Mouse (Mus musculus) urinary bladder, postnatal 4 days (tissue): ENCODE results near the gene Tmem30b.
"Not testable (repeated sequence)": the region's sequence is repeated elsewhere in the genome, so short reads cannot be mapped to it uniquely, and the experiment has no call there.

ENCODE experiments used
- DNase-seq, 2 experiments: peaks; one replicate each; pipeline ENCODE4 v3.0.0; 2021 to 2022; ENCODE audit warnings: low spot score in 2 of 2

Gene Tmem30b

DNA sequence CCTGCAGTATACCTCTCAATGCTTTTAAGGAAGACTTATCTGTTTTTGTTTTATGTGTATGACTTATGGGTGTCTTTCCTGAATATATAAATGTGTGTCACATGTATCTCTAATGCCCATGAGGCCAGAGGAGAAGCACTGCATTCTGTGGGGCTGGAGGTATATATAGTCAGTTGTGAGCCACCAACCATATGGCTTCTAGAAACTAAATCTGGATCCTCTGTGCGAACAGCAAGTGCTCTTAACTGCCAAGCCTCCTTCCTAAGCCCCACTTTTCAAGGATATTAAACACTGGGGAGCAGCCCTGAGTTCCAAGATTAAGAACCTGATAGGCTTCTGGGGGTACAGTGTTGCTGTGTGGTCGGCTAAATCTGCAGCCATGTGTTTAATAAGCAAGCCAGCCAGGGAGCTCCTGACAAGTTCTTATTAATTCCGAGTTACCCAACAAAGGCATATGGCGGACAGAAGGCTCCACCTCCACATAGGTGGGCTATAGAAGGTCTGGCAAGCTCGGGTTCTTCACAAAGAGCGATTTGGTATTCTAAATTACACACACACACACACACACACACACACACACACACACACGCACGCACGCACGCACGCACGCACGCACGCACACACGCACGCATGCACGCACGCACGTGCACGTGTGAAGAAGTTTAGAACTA is 12.5 kb upstream of the Tmem30b start:
- DNase-seq, result no peak

DNA sequence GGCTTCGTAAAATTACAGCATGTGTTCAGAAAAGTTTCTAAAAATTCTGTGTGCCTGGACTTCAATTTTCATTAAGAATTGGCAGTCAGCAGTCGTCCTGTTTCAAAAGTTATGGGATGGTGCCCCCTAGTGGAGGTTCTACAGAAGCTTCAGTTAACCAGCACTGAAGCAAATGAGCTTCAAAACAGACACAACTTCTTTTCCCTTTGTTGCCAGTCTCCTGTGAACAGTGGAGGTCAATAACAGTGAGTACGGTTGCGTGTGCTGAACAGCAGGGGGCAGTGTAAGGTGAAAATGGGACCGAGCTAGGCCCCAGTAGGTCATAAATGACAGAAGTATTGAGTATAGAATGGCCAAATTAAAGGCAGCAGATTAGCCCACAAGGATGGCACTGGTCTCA is 8.0 kb upstream of the Tmem30b start:
- DNase-seq, result no peak

DNA sequence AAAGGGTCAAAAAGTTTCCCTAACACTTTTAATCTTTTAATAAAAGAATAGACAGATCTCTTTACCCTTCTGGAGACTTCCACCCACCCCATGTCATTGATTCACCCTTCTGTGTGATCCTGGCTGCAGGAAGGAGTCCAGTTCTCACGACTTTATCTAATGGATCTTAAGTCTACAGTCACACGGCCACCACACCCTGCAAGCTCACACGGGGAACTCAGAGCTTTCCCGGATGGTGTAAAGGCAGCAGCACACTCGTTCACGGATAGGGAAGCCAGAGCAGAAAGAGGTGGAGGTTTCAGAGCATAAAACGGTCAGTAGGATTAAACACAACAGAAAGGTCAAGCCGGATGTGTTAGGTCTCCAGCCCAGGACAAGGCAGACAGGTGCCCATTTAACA is 2.1 kb upstream of the Tmem30b start:
- no peak for DNase-seq

GRCm38 (mm10) chr12:73547646-73548045 is 1.5 kb upstream of the Tmem30b start:
- DNase-seq, result no peak

- peak in 1 of 2 experiments; percentile 42 for DNase-seq
Measured at GRCm38 (mm10) chr12:73545672-73546085, 513 bp downstream of the Tmem30b start.

DNA sequence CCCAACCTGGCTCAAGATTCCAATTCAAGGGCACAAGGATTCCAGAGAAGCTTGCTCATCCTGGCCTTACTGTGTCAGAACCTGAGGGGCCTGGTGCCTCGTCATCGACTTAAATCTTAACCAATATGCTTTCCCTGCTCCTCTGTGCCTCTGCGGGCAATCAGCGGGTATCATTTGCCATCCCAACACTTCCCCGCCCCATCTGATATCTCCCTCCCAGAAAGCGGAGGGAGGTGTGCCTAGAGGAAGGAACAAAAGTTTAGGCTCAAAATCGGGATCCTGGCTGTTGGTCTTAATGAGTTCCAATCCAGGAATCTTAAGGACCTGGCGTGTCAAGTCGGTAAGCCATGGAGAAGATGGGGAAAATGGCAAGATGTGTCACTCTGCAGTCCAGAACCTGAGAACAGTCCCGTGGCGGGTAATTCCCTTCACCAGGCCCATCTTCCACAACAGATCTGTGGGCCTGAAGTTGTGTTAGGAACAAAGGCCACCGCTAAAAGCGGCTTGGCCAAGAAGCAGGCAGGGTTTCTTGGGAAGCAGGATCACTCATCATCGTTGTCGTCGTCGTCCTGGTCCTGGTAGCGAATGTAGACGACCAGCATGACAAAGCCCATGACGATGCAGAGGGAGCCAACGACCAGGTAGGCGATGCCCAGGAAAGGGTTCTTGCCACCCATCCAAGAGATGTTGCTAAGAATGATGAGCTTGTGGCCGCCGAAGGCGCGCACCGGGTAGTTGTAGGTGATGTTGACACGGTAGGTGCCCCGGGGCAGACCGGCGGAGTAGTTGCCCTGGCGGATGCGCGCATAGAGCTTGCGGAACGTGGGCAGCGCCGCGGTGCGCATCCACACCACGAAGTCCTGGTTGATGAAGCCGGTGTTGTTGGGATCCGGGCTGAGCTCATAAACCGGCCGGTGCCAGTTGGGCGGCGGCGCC is 1.2 kb downstream of the Tmem30b start:
- no peak for DNase-seq

- DNase-seq, result no peak
Measured at GRCm38 (mm10) chr12:73543191-73543590, 3.0 kb downstream of the Tmem30b start.

- DNase-seq, result no peak
Measured at GRCm38 (mm10) chr12:73540402-73540801, 5.8 kb downstream of the Tmem30b start.

DNA sequence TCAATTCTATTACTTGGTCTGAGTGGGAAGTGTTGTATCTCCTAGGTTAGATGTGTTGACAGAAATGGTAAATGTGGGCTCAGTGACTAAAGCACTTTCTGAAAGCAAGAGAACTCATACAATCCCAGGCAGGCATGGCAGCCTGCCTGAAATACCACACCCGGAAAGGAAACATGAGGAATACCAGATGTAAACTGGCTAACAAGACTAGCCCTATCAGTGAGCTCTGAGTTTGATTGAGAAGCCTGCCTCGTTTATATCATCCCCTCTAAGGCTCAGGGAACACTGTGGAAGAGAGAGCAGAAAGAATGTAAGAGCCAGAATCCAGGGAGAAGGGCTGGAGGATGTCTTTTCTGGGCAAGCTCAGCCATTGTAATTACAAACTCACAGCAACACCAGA is 7.0 kb downstream of the Tmem30b start:
- DNase-seq, result no peak

DNA sequence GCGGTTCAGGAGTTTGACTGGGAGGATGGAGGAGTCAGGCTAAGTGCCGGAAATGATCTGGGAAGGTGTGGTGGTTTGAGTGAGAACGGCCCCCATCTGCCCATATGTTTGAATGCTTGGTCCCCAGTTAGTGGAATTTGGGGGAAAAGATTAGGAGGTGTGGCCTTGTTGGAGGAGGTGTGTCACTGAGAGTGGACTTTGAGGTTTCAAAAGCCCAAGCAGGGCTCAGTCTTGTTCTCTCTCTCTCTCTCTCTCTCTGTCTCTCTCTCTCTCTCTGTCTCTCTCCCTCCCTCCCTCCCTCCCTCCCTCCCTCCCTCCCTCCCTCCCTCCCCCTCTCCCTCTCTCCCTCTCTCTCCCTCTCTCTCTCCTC is 8.1 kb downstream of the Tmem30b start:
- DNase-seq, result not testable (repeated sequence)

DNA sequence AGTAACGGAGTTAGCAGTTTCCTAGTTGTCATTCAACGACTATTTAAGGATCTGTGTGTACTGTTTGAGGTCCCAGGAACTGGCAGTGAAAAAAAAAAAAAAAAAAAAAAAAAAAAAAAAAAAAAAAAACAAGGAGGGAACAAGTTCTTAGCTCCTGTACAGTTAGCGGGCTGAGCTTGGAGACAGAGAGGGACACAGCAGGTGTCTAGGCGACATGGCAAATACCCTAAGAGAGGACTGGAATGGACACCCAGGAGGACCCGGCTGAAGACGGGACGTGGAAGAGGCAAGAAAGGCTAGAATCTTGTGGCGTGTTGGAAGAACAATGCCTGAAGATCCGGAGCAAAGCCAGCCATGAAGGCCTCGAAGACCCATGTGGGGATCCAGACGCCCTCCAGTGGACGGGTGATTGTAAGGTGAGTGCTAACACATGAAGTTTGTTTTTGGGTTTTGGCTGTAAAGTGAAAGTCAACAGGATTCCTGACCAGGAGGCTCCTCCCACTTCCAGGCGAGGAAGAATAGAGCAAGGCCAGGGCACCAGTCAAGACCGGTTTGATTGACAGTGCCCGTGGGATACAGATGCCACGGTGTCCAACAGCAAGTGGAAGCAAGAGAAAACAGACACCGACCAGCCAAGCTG is 8.6 kb downstream of the Tmem30b start:
- DNase-seq, result peak in 1 of 2 experiments; percentile 31

GRCm38 (mm10) chr12:73534591-73534990 is 11.6 kb downstream of the Tmem30b start:
- no peak for DNase-seq

DNA sequence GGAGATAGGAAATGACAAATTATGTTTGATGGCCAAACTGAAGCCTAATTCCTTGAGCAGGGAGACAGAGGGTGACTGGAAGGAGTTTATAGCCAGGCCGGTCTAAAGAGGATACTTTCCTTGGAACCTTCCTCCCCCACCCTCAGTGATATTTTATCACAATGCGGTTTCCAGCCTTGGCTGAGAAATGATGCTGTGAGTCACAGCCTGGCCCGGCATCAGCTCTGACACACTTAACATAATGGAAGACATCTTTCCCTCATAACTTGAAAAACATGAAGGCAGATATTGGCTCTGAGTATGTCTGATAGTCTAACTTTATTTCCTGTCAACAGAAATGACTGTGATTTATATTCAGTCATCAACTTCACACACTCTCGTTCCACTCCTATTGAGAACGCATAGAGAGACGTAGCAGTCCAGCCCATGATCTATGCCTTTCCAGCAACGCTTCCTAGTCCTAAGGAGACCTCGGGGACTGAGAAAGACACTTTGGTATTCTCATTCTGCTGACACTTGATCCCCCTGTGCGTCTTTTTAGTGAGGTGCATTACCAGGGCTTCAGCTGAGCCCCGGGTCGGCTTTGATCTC is 14.2 kb downstream of the Tmem30b start:
- DNase-seq, result no peak

GRCm38 (mm10) chr12:73529590-73529989 is 16.6 kb downstream of the Tmem30b start:
- no peak for DNase-seq

GRCm38 (mm10) chr12:73529131-73529530 is 17.1 kb downstream of the Tmem30b start:
- no peak for DNase-seq

GRCm38 (mm10) chr12:73528142-73528541 is 18.1 kb downstream of the Tmem30b start:
- DNase-seq, result not testable (repeated sequence)

DNA sequence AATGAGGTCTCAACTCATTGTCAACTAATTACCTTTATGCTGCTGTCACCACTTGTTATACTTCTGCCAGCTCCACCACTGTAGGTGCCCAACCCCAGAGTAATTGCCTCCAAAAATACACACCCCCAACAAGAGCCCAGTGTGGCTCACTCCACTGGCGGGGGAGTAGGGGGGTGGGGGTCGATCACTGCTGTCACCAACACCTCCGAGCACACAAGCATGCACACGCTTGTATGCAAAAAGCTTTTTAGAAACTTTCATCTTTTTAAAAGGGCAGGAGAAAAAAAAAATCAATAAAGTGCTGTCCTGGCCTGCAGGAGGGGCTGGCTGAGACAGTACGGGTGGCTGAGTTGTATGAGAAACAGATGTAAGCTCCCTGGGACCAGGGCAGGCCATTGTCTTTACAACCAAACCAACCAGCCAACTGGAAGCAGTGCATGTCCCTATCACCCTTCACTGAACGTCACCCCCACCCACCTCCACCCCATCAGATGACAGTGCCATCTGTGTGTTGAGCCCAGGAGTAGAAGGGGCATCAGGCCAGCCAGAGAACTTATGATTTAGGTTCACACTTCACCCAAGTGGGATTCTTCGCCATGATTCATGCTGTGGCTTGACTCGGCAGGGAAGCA is 20.8 kb downstream of the Tmem30b start:
- no peak for DNase-seq

DNA sequence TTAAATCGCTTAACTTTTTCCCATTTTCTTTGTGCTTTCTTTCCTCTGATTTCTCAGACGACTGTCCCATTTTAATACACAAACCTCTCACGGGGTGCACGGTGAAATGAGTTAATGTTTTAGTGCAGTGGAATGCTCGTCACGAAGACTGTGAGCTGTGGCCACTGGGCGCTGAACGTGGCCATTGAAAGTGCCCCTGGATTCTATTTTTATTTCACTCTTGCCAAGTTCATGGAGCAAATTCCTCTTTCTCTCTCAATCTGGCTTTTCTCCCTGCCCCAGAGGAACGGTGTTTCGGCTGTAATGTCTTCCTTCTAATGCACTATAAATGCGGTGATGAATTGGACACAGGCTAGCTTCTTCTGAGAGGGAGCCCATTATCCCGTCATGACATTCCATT is 23.1 kb downstream of the Tmem30b start:
- DNase-seq, result no peak

- DNase-seq, result no peak
Measured at GRCm38 (mm10) chr12:73521944-73522343, 24.2 kb downstream of the Tmem30b start.

DNA sequence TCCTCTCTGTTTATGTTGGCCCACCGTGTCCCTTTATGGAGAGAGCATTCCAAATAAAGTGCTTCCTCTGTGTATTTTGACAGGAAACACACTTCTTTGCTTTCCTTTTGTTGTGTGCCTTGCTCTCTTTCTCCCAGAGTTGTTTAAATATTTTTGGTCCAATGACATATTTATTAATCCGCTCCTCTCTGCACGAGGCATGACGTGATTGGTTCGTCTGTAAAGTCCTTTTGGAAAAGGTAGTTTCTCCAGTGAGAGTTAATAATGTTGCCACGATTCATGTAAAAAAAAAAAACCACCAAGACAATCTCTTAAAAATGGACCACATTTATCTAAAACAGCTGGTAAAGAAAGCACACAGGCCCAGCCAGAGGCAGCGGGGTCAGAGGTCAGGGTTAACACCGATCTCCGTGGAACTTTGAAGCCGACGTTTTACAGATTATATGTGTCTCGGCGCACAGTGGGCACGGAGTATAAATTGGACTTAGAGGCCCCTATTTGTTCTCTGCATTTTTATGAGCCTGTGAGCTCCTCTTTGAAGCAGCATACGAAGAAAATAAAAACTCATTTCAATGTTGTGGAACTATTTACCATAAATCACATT is 24.9 kb downstream of the Tmem30b start:
- DNase-seq, result no peak

DNA sequence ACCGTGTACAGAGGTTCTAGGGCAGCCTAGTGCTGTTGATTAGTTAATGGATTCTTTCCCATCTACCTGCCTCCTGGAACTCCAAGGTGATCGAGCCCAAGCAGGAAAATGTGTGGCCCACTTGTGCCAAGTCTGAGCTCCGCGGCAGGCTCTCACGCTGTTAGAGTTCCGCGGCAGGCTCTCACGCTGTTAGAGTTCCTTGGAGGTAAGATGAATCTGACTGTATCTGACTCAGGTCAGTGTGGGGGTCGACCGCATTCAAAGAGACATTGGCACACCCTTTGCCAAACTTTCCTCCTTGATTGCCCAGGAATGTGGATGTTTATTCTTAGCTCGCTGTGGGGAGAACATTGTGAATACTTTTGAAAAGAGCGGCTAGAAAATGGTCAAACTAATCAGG is 28.4 kb downstream of the Tmem30b start:
- no peak for DNase-seq
